In genomic region chr5:118502991-118503390, GRCm38 (mm10) we compare ENCODE assay signal across 10 mouse cellular contexts. TPM values are rescaled to one million over a fixed set of nuclear protein-coding genes. Genes with fewer than 3 reads are reported as not detected.
DNase-seq lines count a peak whose midpoint lies in the region; ATAC-seq and TF ChIP-seq lines count a peak whose summit lies in the region.
"Had no signal": no experiment of that assay in that cellular context is flagged by ENCODE, and none has a peak within 500 bp of the region (broad histone marks: within the 10 kb centered on the region; RNA-seq: fewer than 3 reads in every experiment).

No protein-coding gene starts in this region.

- TF ChIP-seq CTCF in lung, embryonic 14.5 days (IDR thresholded peaks at IDR 0.05; ENCODE audit: low read depth): no peak
- no peak for TF ChIP-seq CTCF in gastrocnemius, adult 2 months (IDR thresholded peaks at IDR 0.05)

- DNase-seq in kidney, postnatal 4 days: peak; percentile 46 to 48
- peak; percentile 14 for DNase-seq in MN1 (ENCODE audit: low spot score)
- DNase-seq in lung, embryonic 14.5 days: peak; percentile 85
- DNase-seq in ovary, postnatal 14 days (ENCODE audit: low spot score): no peak
- no peak for DNase-seq in gastrocnemius, adult 2 months
- DNase-seq: liver, postnatal 0 days had no signal

- peak overlapping the region; percentile 14; the same call in 1 of the 2 replicates for H3K27ac ChIP-seq in forebrain, embryonic 16.5 days (ENCODE audit: low read length)
- no peak overlapping the region for H3K27ac ChIP-seq in forebrain, embryonic 13.5 days
- no peak overlapping the region for H3K27ac ChIP-seq in kidney, embryonic 15.5 days
- H3K27ac ChIP-seq in lung, embryonic 14.5 days (ENCODE audit: low read depth): no peak overlapping the region
- no peak overlapping the region for H3K27ac ChIP-seq in gastrocnemius, adult 2 months
- H3K27ac ChIP-seq: heart, embryonic 15.5 days had no signal

- no peak overlapping the region for H3K4me3 ChIP-seq in forebrain, embryonic 16.5 days (replicated peaks; ENCODE audit: low read length)
- H3K4me3 ChIP-seq in forebrain, embryonic 13.5 days: no peak overlapping the region
- H3K4me3 ChIP-seq in kidney, embryonic 15.5 days (replicated peaks): no peak overlapping the region
- no peak overlapping the region for H3K4me3 ChIP-seq in lung, embryonic 14.5 days (ENCODE audit: low read depth, low read length)
- H3K4me3 ChIP-seq in gastrocnemius, adult 2 months: no peak overlapping the region
- H3K4me3 ChIP-seq: heart, embryonic 15.5 days had no signal

- intact Hi-C loops in gastrocnemius, adult 2 months (cut with DNase I): no loop called here

- 51% methylated on average over 15 of the region's 15 CpGs for WGBS in forebrain, embryonic 16.5 days
- WGBS in forebrain, embryonic 13.5 days: 69% methylated on average over 15 of the region's 15 CpGs
- WGBS in kidney, embryonic 15.5 days: 64% methylated on average over 15 of the region's 15 CpGs
- WGBS in lung, embryonic 14.5 days: 37% methylated on average over 15 of the region's 15 CpGs

- H3K36me3 ChIP-seq in forebrain, embryonic 16.5 days (ENCODE audit: control insufficient read depth, insufficient read depth): no peaks in the 10 kb centered on the region
- no peaks in the 10 kb centered on the region for H3K36me3 ChIP-seq in forebrain, embryonic 13.5 days (ENCODE audit: poor library complexity, severe bottlenecking)
- H3K36me3 ChIP-seq in kidney, embryonic 15.5 days: no peaks in the 10 kb centered on the region
- no peaks in the 10 kb centered on the region for H3K36me3 ChIP-seq in lung, embryonic 14.5 days (ENCODE audit: insufficient read depth)
- H3K36me3 ChIP-seq: heart, embryonic 15.5 days had no signal

- H3K27me3 ChIP-seq in forebrain, embryonic 16.5 days (replicated peaks; ENCODE audit: control insufficient read depth, insufficient read depth, low read length): no peaks in the 10 kb centered on the region
- no peaks in the 10 kb centered on the region for H3K27me3 ChIP-seq in forebrain, embryonic 13.5 days
- H3K27me3 ChIP-seq in kidney, embryonic 15.5 days: no peaks in the 10 kb centered on the region
- no peaks in the 10 kb centered on the region for H3K27me3 ChIP-seq in lung, embryonic 14.5 days (ENCODE audit: insufficient read depth, low read length)
- H3K27me3 ChIP-seq: heart, embryonic 15.5 days had no signal

- no peak overlapping the region for H3K9ac ChIP-seq in forebrain, embryonic 16.5 days (replicated peaks; ENCODE audit: low read depth, low read length)
- H3K9ac ChIP-seq in forebrain, embryonic 13.5 days: no peak overlapping the region
- no peak overlapping the region for H3K9ac ChIP-seq in kidney, embryonic 15.5 days
- H3K9ac ChIP-seq in lung, embryonic 14.5 days: no peak overlapping the region
- H3K9ac ChIP-seq: heart, embryonic 15.5 days; liver, postnatal 0 days had no signal

- H3K9me3 ChIP-seq in forebrain, embryonic 16.5 days (ENCODE audit: control insufficient read depth, low read length): no peaks in the 10 kb centered on the region
- no peaks in the 10 kb centered on the region for H3K9me3 ChIP-seq in forebrain, embryonic 13.5 days (replicated peaks)
- H3K9me3 ChIP-seq in kidney, embryonic 15.5 days (replicated peaks): no peaks in the 10 kb centered on the region
- no peaks in the 10 kb centered on the region for H3K9me3 ChIP-seq in lung, embryonic 14.5 days (ENCODE audit: low read depth, low read length)
- H3K9me3 ChIP-seq: heart, embryonic 15.5 days had no signal

- peaks cover 3% of the 10 kb centered on the region for H3K4me1 ChIP-seq in forebrain, embryonic 16.5 days (replicated peaks; ENCODE audit: control insufficient read depth, insufficient read depth, low read length)
- no peaks in the 10 kb centered on the region for H3K4me1 ChIP-seq in forebrain, embryonic 13.5 days
- peaks cover 4% of the 10 kb centered on the region; the same call in 1 of the 2 replicates for H3K4me1 ChIP-seq in kidney, embryonic 15.5 days
- 0 out of 2 replicates have a peak, but pooled peaks cover 2% of the 10 kb centered on the region for H3K4me1 ChIP-seq in lung, embryonic 14.5 days (ENCODE audit: insufficient read depth)

- 0 out of 2 replicates have a peak overlapping the region, but pooled peaks have one; percentile 11 for H3K4me2 ChIP-seq in forebrain, embryonic 16.5 days (ENCODE audit: low read length)
- H3K4me2 ChIP-seq in forebrain, embryonic 13.5 days: no peak overlapping the region
- no peak overlapping the region for H3K4me2 ChIP-seq in kidney, embryonic 15.5 days
- no peak overlapping the region; the same call in 1 of the 2 replicates for H3K4me2 ChIP-seq in lung, embryonic 14.5 days
- H3K4me2 ChIP-seq: heart, embryonic 15.5 days had no signal

- no peak for ATAC-seq in forebrain, embryonic 16.5 days
- no peak for ATAC-seq in forebrain, embryonic 13.5 days
- ATAC-seq in kidney, embryonic 15.5 days (replicated peaks; ENCODE audit: low FRiP score): no peak
- ATAC-seq in lung, embryonic 14.5 days (ENCODE audit: insufficient read depth): no peak
- ATAC-seq: liver, postnatal 0 days had no signal

RNA-seq across cellular contexts. Expression of gene Med13l, which starts 57.5 kb away (rescaled TPM):
- 24.9 and 25.8 TPM in 2 replicates for polyA plus RNA-seq in forebrain, embryonic 16.5 days (2015; fragmentation: Nextera tagmentation; extraction: Ambion mirVana)
- 17.8 and 18.6 TPM in 2 replicates for polyA plus RNA-seq in forebrain, embryonic 13.5 days (2015; fragmentation: Nextera tagmentation; extraction: Ambion mirVana)
- 8.5 and 10.2 TPM in 2 replicates for polyA plus RNA-seq in kidney, embryonic 15.5 days (2015; fragmentation: Nextera tagmentation; extraction: Ambion mirVana)
- polyA plus RNA-seq in lung, embryonic 14.5 days (2014; fragmentation: Nextera tagmentation; extraction: Ambion mirVana): 11.9 and 14.1 TPM in 2 replicates
- 10 to 100 TPM; 21.5 to 28.3 TPM for total RNA-seq in gastrocnemius, adult 2 months (2021)

Comparison
In these comparisons a context has a peak if more than half of its experiments do, and no peak if none do; other contexts are left out.
1. DNase-seq: peak in kidney, postnatal 4 days (2 of 2), MN1 (single experiment) and lung, embryonic 14.5 days (single experiment); none in ovary, postnatal 14 days (single experiment) and gastrocnemius, adult 2 months (single experiment).